13 mouse cellular contexts compared by ENCODE assay signal in genomic region chr10:128400338-128400737, GRCm38 (mm10). TPM values are rescaled to one million over a fixed set of nuclear protein-coding genes. Genes with fewer than 3 reads are reported as not detected.
DNase-seq lines count a peak whose midpoint lies in the region; ATAC-seq lines count a peak whose summit lies in the region.
"Had no signal": no experiment of that assay in that cellular context is flagged by ENCODE, and none has a peak within 500 bp of the region (broad histone marks: within the 10 kb centered on the region; RNA-seq: fewer than 3 reads in every experiment).

No protein-coding gene starts in this region.

- peak overlapping the region; percentile 29; the same call in 1 of the 2 replicates for H3K4me3 ChIP-seq in liver, embryonic 11.5 days (ENCODE audit: low read depth, low read length)
- H3K4me3 ChIP-seq: embryonic facial prominence, embryonic 12.5 days; heart, embryonic 13.5 days; megakaryocyte, embryonic 14.5 days; neural tube, embryonic 12.5 days had no signal

- DNase-seq in testis, postnatal 10 days (ENCODE audit: low spot score): peak; percentile 42
- DNase-seq in testis, postnatal 14 days (ENCODE audit: low spot score): no peak
- peak; percentile 48 for DNase-seq in kidney, adult 9 months
- peak; percentile 34 for DNase-seq in liver, embryonic 11.5 days (ENCODE audit: low spot score)
- no peak for DNase-seq in frontal cortex, postnatal 14 days (ENCODE audit: low spot score in 2 of 2)
- no peak for DNase-seq in c-Kit-positive CD71-positive TER-119-positive erythroid progenitor cells, embryonic 14.5 days (ENCODE audit: low spot score)
- no peak for DNase-seq in heart, postnatal 4 days

- H3K4me2 ChIP-seq in liver, embryonic 11.5 days: peak overlapping the region; percentile 47
- H3K4me2 ChIP-seq: embryonic facial prominence, embryonic 12.5 days; heart, embryonic 13.5 days; neural tube, embryonic 12.5 days had no signal

- H3K4me1 ChIP-seq in liver, embryonic 11.5 days (replicated peaks; ENCODE audit: control insufficient read depth, insufficient read depth, low read length): peaks cover 15% of the 10 kb centered on the region
- H3K4me1 ChIP-seq: neural tube, embryonic 12.5 days had no signal

- 0 out of 2 replicates have a peak, but pooled peaks have one; percentile 28 for ATAC-seq in liver, embryonic 11.5 days (replicated peaks; ENCODE audit: low FRiP score)

- no peak overlapping the region for H3K9ac ChIP-seq in liver, embryonic 11.5 days (ENCODE audit: low read depth, low read length)
- H3K9ac ChIP-seq: embryonic facial prominence, embryonic 12.5 days; heart, embryonic 13.5 days; neural tube, embryonic 12.5 days had no signal

- no peaks in the 10 kb centered on the region; the same call in 1 of the 2 replicates for H3K36me3 ChIP-seq in liver, embryonic 11.5 days (ENCODE audit: control insufficient read depth, insufficient read depth, low read length)

- H3K27ac ChIP-seq in liver, embryonic 11.5 days (ENCODE audit: low read depth, low read length): no peak overlapping the region
- H3K27ac ChIP-seq: embryonic facial prominence, embryonic 12.5 days; heart, embryonic 13.5 days; neural tube, embryonic 12.5 days had no signal

- WGBS in liver, embryonic 11.5 days: 50% methylated on average over 5 of the region's 5 CpGs

- H3K9me3 ChIP-seq in liver, embryonic 11.5 days (ENCODE audit: control insufficient read depth, low read length): no peaks in the 10 kb centered on the region
- H3K9me3 ChIP-seq: embryonic facial prominence, embryonic 12.5 days; G1E; heart, embryonic 13.5 days; megakaryocyte, embryonic 14.5 days; neural tube, embryonic 12.5 days had no signal

- no peaks in the 10 kb centered on the region for H3K27me3 ChIP-seq in liver, embryonic 11.5 days (replicated peaks; ENCODE audit: control insufficient read depth, insufficient read depth, low read length)
- H3K27me3 ChIP-seq: heart, embryonic 13.5 days; megakaryocyte, embryonic 14.5 days; neural tube, embryonic 12.5 days had no signal

RNA-seq across cellular contexts. Expression of gene Slc39a5, which starts 0.7 kb away (rescaled TPM):
- 16.5 and 17.6 TPM in 2 replicates for polyA plus RNA-seq in liver, embryonic 11.5 days (2014; fragmentation: Nextera tagmentation; extraction: Ambion mirVana)
- not detected for total RNA-seq in heart, postnatal 4 days (2021)
- total RNA-seq: G1E; left cerebral cortex, postnatal 36 days had no signal
- polyA plus RNA-seq: embryonic facial prominence, embryonic 12.5 days; G1E; neural tube, embryonic 12.5 days had no signal

RNA-seq across cellular contexts. Expression of gene Nabp2, which starts 11.0 kb away (rescaled TPM):
- 101 and 104 TPM in 2 replicates for polyA plus RNA-seq in liver, embryonic 11.5 days (2014; fragmentation: Nextera tagmentation; extraction: Ambion mirVana)
- 10 to 100 TPM; 44.1 to 47.1 TPM for total RNA-seq in heart, postnatal 4 days (2021)

RNA-seq across cellular contexts. Expression of gene Rnf41, which starts 11.1 kb away (rescaled TPM):
- 19.1 and 20.4 TPM in 2 replicates for polyA plus RNA-seq in liver, embryonic 11.5 days (2014; fragmentation: Nextera tagmentation; extraction: Ambion mirVana)
- total RNA-seq in heart, postnatal 4 days (2021): 10 to 100 TPM; 25.0 to 27.0 TPM

RNA-seq across cellular contexts. Expression of gene Ankrd52, which starts 23.4 kb away (rescaled TPM):
- 12.2 and 13.4 TPM in 2 replicates for polyA plus RNA-seq in liver, embryonic 11.5 days (2014; fragmentation: Nextera tagmentation; extraction: Ambion mirVana)
- total RNA-seq in heart, postnatal 4 days (2021): 10 to 100 TPM; 44.4 to 44.9 TPM

RNA-seq across cellular contexts. Expression of gene Coq10a, which starts 31.5 kb away (rescaled TPM):
- polyA plus RNA-seq in liver, embryonic 11.5 days (2014; fragmentation: Nextera tagmentation; extraction: Ambion mirVana): 8.4 and 10.5 TPM in 2 replicates
- 10 to 100 TPM; 82.0 to 85.7 TPM for total RNA-seq in heart, postnatal 4 days (2021)

Comparison
In these comparisons a context has a peak if more than half of its experiments do, and no peak if none do; other contexts are left out.
1. DNase-seq: peak in testis, postnatal 10 days (single experiment), kidney, adult 9 months (single experiment) and liver, embryonic 11.5 days (single experiment); none in testis, postnatal 14 days (single experiment), frontal cortex, postnatal 14 days (0 of 2), c-Kit-positive CD71-positive TER-119-positive erythroid progenitor cells, embryonic 14.5 days (single experiment) and heart, postnatal 4 days (single experiment).